Mouse (Mus musculus) liver, postnatal 0 days (tissue): ENCODE results near the gene Ifi206. TPM values are rescaled to one million over a fixed set of nuclear protein-coding genes. Genes with fewer than 3 reads are reported as not detected.
"Not testable (repeated sequence)": the region's sequence is repeated elsewhere in the genome, so short reads cannot be mapped to it uniquely, and the experiment has no call there.

Experiments
- ATAC-seq: fragments of 200-750 bp; cut with Nextera tagmentation; 2 replicates; pipeline ENCODE4 v1.8.0; 2017; ENCODE audit warnings: mild to moderate bottlenecking, moderate library complexity
- DNase-seq: peaks from one replicate; pipeline ENCODE4 v3.0.0-alpha.2; 2016
- H3K27ac ChIP-seq: fragments of 300-500 bp; sonication (generic); 2 replicates; pipeline ENCODE4 v1.5.1; 2014; ENCODE audit warnings: antibody characterized with exemption, moderate library complexity, mild to moderate bottlenecking, low read depth
- H3K27me3 ChIP-seq: fragments of 300-500 bp; sonication (generic); 2 replicates; pipeline ENCODE4 v1.6.1; 2014; ENCODE audit warnings: low read length, control low read depth, mixed read lengths; ENCODE audit not compliant: insufficient read depth
- H3K36me3 ChIP-seq: fragments of 300-500 bp; sonication (generic); replicated peaks from 2 replicates; pipeline ENCODE4 v1.6.1; 2014; ENCODE audit warnings: mild to moderate bottlenecking, control low read depth, low read length, moderate library complexity, mixed read lengths; ENCODE audit not compliant: insufficient read depth
- H3K4me1 ChIP-seq: fragments of 300-500 bp; sonication (generic); 2 replicates; pipeline ENCODE4 v1.6.1; 2014; ENCODE audit warnings: antibody characterized with exemption, mild to moderate bottlenecking, control low read depth; ENCODE audit not compliant: insufficient read depth
- H3K4me2 ChIP-seq: fragments of 300-500 bp; sonication (generic); 2 replicates; pipeline ENCODE4 v1.6.1; 2014; ENCODE audit warnings: low read depth, mild to moderate bottlenecking, low read length, moderate library complexity, mixed read lengths
- H3K4me3 ChIP-seq: fragments of 300-500 bp; sonication (generic); 2 replicates; pipeline ENCODE4 v1.5.1; 2014; ENCODE audit warnings: low read depth, low read length
- H3K9ac ChIP-seq: fragments of 300-500 bp; sonication (generic); replicated peaks from 2 replicates; pipeline ENCODE4 v1.6.1; 2014; ENCODE audit warnings: mild to moderate bottlenecking, moderate library complexity
- H3K9me3 ChIP-seq: fragments of 300-500 bp; sonication (generic); 2 replicates; pipeline ENCODE4 v1.6.1; 2016; ENCODE audit warnings: mild to moderate bottlenecking, control low read depth, low read length, mixed read lengths
- CTCF ChIP-seq: sonication (generic); IDR thresholded peaks from 2 replicates; pipeline ENCODE4 v1.5.1; 2016; ENCODE audit warnings: antibody characterized with exemption, low read depth
- EP300 ChIP-seq: IDR thresholded peaks from 2 replicates; pipeline ENCODE4 v1.6.1; 2016; ENCODE audit warnings: antibody characterized with exemption, low read depth, mild to moderate bottlenecking
- WGBS: fragments of 180-500 bp; shearing (Covaris S2); extraction: QIAGEN DNeasy Blood & Tissue Kit; methylation state at CpG from one replicate; pipeline ENCODE4 v1.1.7; 2014; ENCODE audit not compliant: insufficient replicate concordance; 5-methylcytosine and 5-hydroxymethylcytosine counted together
- polyA plus RNA-seq: library from polyadenylated mRNA; unstranded; fragments of >200 nt; fragmentation: Nextera tagmentation; extraction: Ambion mirVana; gene quantifications from 2 replicates; pipeline ENCODE4 v1.2.1, GENCODE M21; 2015

Ifi206 gene
- 0.33 and 0.65 TPM in 2 replicates for polyA plus RNA-seq

DNA sequence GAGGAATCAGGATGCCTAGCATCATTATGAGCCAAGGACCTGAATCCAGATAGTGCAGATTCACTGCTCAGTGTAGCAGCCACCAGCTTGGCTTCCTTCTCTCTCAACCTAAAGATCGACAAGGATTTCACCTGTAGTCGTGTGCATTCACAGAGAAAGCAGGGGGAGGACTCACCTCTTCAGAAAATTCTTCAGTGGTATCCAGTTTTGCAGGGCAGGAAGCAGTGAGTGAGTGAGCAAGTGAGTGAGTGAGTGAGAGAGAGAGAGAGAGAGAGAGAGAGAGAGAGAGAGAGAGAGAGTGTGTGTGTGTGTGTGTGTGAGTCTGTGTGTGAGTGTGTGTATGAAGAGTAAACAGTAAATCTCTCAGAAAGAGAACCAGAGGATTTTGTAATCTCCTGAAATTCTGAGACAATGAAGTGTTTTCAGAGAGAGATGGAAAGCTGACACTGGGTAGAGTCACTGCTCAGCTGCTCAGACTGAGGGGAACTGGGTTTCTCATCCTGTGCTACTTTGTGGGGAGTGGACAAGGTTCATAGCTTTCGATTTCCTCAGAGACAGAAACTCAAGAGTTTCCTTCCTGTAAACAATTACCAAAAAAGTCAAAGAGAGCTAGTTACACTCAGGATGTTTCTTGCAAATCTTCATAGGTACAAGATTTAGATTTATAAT, at the start of gene Ifi206:
TSS of gene Ifi206 (minus strand) at position 230 of the 669 bp plus-strand sequence.
- H3K4me2 ChIP-seq, H3K36me3 ChIP-seq, DNase-seq, H3K27ac ChIP-seq, H3K4me3 ChIP-seq, H3K9ac ChIP-seq, H3K4me1 ChIP-seq, H3K9me3 ChIP-seq, H3K27me3 ChIP-seq: not testable (repeated sequence)
- 37% methylated on average over 3 of the region's 3 CpGs for WGBS
- ATAC-seq: peak; percentile 67

DNA sequence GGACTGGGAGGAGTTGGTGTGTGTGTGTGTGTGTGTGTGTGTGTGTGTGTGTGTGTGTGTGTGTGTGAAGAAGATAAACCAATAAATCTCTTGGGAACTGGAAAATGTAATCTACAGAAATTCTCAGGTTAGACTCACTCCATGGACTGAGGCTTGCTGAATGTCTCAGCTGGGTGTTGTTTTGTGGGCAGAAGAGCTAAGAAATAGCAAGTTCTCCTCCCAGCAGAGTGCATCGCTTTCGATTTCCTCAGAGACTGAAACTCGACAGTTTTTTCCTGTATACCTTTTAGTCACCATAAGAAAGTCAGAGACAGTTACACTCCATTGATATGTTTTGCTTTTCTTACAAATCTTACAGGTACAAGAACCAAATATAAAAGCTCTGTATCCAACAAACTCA, 45.0 kb upstream of the Ifi206 start, which contains the start of gene Ifi214:
TSS of gene Ifi214 (minus strand) at position 167 of the 400 bp plus-strand sequence.
- DNase-seq, H3K9me3 ChIP-seq, H3K4me1 ChIP-seq, H3K27ac ChIP-seq, H3K4me3 ChIP-seq, H3K27me3 ChIP-seq, H3K4me2 ChIP-seq, H3K36me3 ChIP-seq, ATAC-seq, H3K9ac ChIP-seq: not testable (repeated sequence)
- WGBS: 76% methylated on average over 3 of the region's 3 CpGs

DNA sequence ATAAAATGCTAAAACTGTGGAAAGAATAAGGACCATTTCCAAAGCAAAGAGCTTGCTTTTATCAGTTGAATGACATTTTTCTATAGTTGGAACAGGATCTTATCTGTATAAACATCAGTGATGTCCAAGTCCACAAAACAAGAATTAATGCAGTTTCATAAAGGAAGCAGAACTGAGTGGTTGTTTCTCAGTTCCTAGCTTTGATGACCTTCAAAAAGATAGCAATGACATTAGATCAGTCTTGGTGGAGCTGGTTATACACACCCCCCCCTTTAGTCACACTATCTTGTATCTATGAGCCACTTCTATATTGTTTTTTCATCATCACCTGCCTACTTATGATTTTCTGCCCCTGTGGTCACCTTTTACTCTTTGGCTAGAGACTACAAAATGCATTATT, 30.6 kb upstream of the Ifi206 start:
- H3K9ac ChIP-seq: no peak overlapping the region
- H3K4me1 ChIP-seq: no peaks in the 10 kb centered on the region
- H3K4me2 ChIP-seq: no peak overlapping the region
- ATAC-seq (no peak), DNase-seq (no peak)
- TF ChIP-seq EP300 (no peak), CTCF (no peak)
- no peaks in the 10 kb centered on the region for H3K9me3 ChIP-seq
- no peaks in the 10 kb centered on the region for H3K36me3 ChIP-seq
- no peak overlapping the region for H3K4me3 ChIP-seq
- no peak overlapping the region for H3K27ac ChIP-seq
- H3K27me3 ChIP-seq: no peaks in the 10 kb centered on the region

DNA sequence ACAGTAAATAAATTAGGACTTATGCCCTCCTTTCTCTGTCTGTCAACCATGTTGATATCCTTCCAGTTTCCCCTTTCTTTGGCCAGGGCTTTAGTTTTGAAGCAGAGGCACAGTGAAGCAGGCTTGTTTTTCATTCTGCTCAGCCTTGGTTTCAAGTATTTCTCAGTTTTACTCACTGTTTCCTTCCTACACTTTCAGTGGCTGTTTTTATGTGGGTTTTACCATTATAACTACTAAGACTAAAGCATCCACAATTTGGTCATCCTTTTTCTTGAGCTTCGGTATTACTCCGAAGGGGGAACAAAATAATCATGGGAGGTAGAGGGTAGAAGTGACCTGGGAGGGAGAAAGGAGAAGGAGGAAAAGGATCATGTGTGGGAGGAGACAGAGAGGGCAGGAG, 19.8 kb upstream of the Ifi206 start:
- H3K9ac ChIP-seq, H3K9me3 ChIP-seq, H3K27me3 ChIP-seq, H3K4me3 ChIP-seq, DNase-seq, ATAC-seq, H3K4me2 ChIP-seq, H3K27ac ChIP-seq, H3K4me1 ChIP-seq, H3K36me3 ChIP-seq: not testable (repeated sequence)
- WGBS: 84% methylated on average over 2 of the region's 2 CpGs

DNA sequence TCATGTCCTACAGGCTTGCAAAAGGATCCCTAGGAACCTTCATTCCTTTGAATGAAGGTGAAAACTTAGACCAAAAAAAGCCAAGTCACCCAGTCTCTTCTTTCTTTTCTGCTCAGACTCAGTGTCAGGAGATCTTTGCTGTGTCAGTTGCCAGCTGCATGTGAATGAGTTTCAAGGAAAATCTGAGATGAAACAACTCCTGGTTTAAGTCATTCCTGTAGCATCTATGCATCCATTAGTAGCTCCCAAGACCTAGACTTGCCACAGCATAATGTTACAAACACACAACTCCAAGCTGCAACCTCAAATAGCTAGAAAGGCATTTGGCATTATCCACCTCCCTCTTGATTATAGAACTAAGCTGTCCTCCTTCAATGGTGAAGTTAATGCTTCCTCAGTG, 642 bp upstream of the Ifi206 start:
- H3K4me2 ChIP-seq, H3K36me3 ChIP-seq, H3K27me3 ChIP-seq, DNase-seq, H3K4me3 ChIP-seq, H3K4me1 ChIP-seq, H3K9me3 ChIP-seq, H3K27ac ChIP-seq, ATAC-seq, H3K9ac ChIP-seq: not testable (repeated sequence)

GRCm38 (mm10) chr1:173481182-173481574, 9.7 kb downstream of the Ifi206 start:
- not testable (repeated sequence) for H3K27me3 ChIP-seq, H3K4me1 ChIP-seq, H3K9me3 ChIP-seq, DNase-seq, H3K4me2 ChIP-seq, H3K4me3 ChIP-seq, ATAC-seq, H3K27ac ChIP-seq, H3K36me3 ChIP-seq, H3K9ac ChIP-seq
- WGBS: 79% methylated on average over 3 of the region's 3 CpGs

GRCm38 (mm10) chr1:173480399-173481181, 10.3 kb downstream of the Ifi206 start:
- WGBS: 76% methylated on average over 5 of the region's 5 CpGs
- not testable (repeated sequence) for H3K27me3 ChIP-seq, H3K9ac ChIP-seq, DNase-seq, H3K36me3 ChIP-seq, H3K9me3 ChIP-seq, ATAC-seq, H3K27ac ChIP-seq, H3K4me3 ChIP-seq, H3K4me2 ChIP-seq, H3K4me1 ChIP-seq
